Mouse (Mus musculus): ENCODE data around the gene Olfr1053. TPM values are rescaled to one million over a fixed set of nuclear protein-coding genes. Genes with fewer than 3 reads are reported as not detected.
"Not testable (repeated sequence)": the region's sequence is repeated elsewhere in the genome, so short reads cannot be mapped to it uniquely, and the experiment has no call there.

The Olfr1053 gene
- not detected in 2 replicates for polyA plus RNA-seq (2015; fragmentation: Nextera tagmentation; extraction: Ambion mirVana)

- Histone ChIP-seq H3K4me2 (replicated peaks) (no peak within 1 kb of the TSS), H3K4me3 (no peak within 1 kb of the TSS), H3K4me1 (no peaks in the 10 kb centered on the region), H3K27me3 (no peaks in the 10 kb centered on the region), H3K36me3 (no peaks in the 10 kb centered on the region), H3K9ac (no peak within 1 kb of the TSS), H3K9me3 (no peaks in the 10 kb centered on the region), H3K27ac (no peak within 1 kb of the TSS)
- no peak for ATAC-seq (ENCODE audit: low FRiP score, low read depth)
- 63% methylated on average over 3 of the region's 3 CpGs for WGBS
These were observed at the start of gene Olfr1053 for GRCm38 (mm10) chr2:86315184-86315583. Olfr1053 (minus strand) TSS chr2:86315284.

DNA sequence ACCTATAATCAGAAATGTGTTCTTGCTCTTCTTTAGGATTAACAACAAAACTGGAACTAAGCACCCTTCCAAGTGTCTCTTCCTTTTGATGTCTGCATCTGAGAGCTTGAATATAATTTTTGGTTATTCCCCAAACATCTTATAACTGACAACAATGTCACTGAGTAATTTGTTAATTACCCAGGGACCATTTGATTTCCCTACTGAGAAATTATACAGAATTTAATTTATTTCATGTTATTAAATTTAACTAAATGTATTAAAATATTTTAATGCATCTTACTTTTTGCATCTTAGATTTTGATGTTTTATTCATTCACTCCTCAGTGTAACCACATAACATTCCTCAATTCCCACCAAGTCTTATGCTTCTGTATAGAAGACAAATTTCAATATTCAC lies 47.3 kb upstream of the Olfr1053 start, which contains the start of gene Olfr1056:
Gene Olfr1056, minus strand, starts transcription at position 101 of the 400 bp plus-strand sequence.
- no peak for ATAC-seq (ENCODE audit: low FRiP score, low read depth)

GRCm38 (mm10) chr2:86351751-86352150 lies 36.7 kb upstream of the Olfr1053 start:
- H3K4me1 ChIP-seq; ATAC-seq (ENCODE audit: low FRiP score, low read depth); H3K9me3 ChIP-seq; H3K4me3 ChIP-seq; H3K27ac ChIP-seq; H3K36me3 ChIP-seq; H3K9ac ChIP-seq; H3K4me2 ChIP-seq (replicated peaks); H3K27me3 ChIP-seq: not testable (repeated sequence)
- WGBS: 93% methylated on average over 1 of the region's 1 CpGs

More for the DNA sequence above, 47.3 kb upstream of the Olfr1053 start, which contains the start of gene Olfr1056:
- Histone ChIP-seq H3K9me3 (no peaks in the 10 kb centered on the region), H3K9ac (no peak within 1 kb of the TSS), H3K36me3 (no peaks in the 10 kb centered on the region), H3K4me3 (no peak within 1 kb of the TSS), H3K4me2 (replicated peaks) (no peak within 1 kb of the TSS), H3K27me3 (no peaks in the 10 kb centered on the region), H3K4me1 (no peaks in the 10 kb centered on the region), H3K27ac (no peak within 1 kb of the TSS)

DNA sequence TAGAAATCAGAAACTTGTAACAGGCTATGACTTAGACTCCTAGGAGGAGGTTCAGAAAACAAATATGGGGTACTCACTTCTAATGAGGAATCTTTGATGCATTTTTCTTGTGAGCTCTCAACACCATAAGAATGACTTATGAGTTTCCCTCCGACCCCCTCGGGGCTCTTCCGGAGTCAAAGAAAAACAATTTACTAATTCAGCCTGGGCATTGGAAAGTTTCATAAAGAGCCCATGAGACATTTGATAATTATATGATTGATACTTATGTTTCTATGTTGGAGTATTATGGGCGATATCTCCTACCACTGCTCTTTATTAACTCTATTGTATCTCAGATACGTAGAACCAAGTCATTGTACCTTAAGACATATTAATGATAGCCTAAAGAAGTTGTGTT lies 35.1 kb upstream of the Olfr1053 start, which contains the start of gene Olfr1055:
Gene Olfr1055, minus strand, starts transcription at position 101 of the 400 bp plus-strand sequence.
- H3K4me3 ChIP-seq: no peak within 1 kb of the TSS
- no peaks in the 10 kb centered on the region for H3K4me1 ChIP-seq
- H3K4me2 ChIP-seq (replicated peaks): no peak within 1 kb of the TSS
- no peaks in the 10 kb centered on the region for H3K36me3 ChIP-seq
- H3K9me3 ChIP-seq: no peaks in the 10 kb centered on the region
- H3K27ac ChIP-seq: no peak within 1 kb of the TSS
- WGBS: 87% methylated on average over 5 of the region's 5 CpGs
- H3K27me3 ChIP-seq: no peaks in the 10 kb centered on the region
- H3K9ac ChIP-seq: no peak within 1 kb of the TSS
- ATAC-seq (ENCODE audit: low FRiP score, low read depth): no peak

DNA sequence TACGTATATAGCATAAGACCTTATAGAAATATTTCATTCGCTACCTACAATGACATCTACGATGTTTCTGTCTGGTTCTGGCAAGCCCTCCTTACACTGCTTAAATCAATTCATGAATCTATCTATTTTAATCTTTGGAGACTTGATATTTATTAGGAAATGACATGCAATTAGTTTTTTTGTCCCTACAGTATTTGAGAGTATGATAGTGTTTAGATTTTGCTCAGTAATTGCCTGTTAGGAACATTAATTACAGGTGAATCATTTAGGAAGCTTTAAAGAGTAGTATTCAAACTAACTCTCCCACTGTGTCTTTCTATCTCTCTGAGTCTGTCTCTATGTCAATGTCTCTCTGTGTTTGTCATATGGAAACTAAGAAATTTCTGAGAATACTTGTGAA lies 20.2 kb upstream of the Olfr1053 start, which contains the start of gene Olfr1054:
Gene Olfr1054, minus strand, starts transcription at position 101 of the 400 bp plus-strand sequence.
- 88% methylated on average over 3 of the region's 3 CpGs for WGBS
- H3K9ac ChIP-seq: no peak within 1 kb of the TSS
- no peaks in the 10 kb centered on the region for H3K9me3 ChIP-seq
- H3K4me1 ChIP-seq: no peaks in the 10 kb centered on the region
- no peaks in the 10 kb centered on the region for H3K27me3 ChIP-seq
- H3K27ac ChIP-seq: no peak within 1 kb of the TSS
- H3K4me2 ChIP-seq (replicated peaks): no peak within 1 kb of the TSS
- no peak within 1 kb of the TSS for H3K4me3 ChIP-seq
- H3K36me3 ChIP-seq: no peaks in the 10 kb centered on the region
- no peak for ATAC-seq (ENCODE audit: low FRiP score, low read depth)

DNA sequence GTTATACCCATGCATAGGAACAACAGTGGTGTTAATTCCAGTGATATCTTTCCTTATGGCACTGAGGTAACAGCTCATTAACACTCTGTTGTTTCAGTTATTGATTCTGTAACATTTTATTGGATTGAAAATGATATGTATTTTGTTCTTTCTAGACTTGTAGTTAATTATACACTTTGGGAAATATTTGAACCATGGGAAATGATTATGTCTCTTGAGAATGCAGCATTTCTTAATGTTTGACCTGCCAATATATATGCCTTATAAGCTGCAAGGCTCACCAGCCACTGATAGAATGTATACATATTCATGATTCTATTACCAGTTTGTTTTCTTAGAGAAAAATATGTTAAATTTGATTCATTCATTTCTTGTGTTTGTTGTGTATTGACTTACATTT lies 22.9 kb downstream of the Olfr1053 start, which contains the start of gene Olfr1052:
Gene Olfr1052, plus strand, starts transcription at position 301 of the 400 bp plus-strand sequence.
- no peak within 1 kb of the TSS for H3K27ac ChIP-seq
- H3K36me3 ChIP-seq: no peaks in the 10 kb centered on the region
- no peaks in the 10 kb centered on the region for H3K4me1 ChIP-seq
- no peak within 1 kb of the TSS for H3K4me2 ChIP-seq (replicated peaks)
- no peak for ATAC-seq (ENCODE audit: low FRiP score, low read depth)
- H3K9ac ChIP-seq: no peak within 1 kb of the TSS
- H3K9me3 ChIP-seq: no peaks in the 10 kb centered on the region
- H3K4me3 ChIP-seq: no peak within 1 kb of the TSS
- H3K27me3 ChIP-seq: no peaks in the 10 kb centered on the region

- not testable (repeated sequence) for H3K4me3 ChIP-seq; H3K27ac ChIP-seq; H3K27me3 ChIP-seq; H3K9ac ChIP-seq; H3K4me1 ChIP-seq; H3K4me2 ChIP-seq (replicated peaks); H3K9me3 ChIP-seq; H3K36me3 ChIP-seq; ATAC-seq (ENCODE audit: low FRiP score, low read depth)
These were observed 36.1 kb downstream of the Olfr1053 start, which contains the start of gene Olfr1051 for GRCm38 (mm10) chr2:86278988-86279387. Olfr1051 (minus strand) TSS chr2:86279088.

Other genes with a start within 250 kb of the Olfr1053 start
- gene Olfr1036, start 241.3 kb downstream of the Olfr1053 start, polyA plus RNA-seq (2015; fragmentation: Nextera tagmentation; extraction: Ambion mirVana): not detected in 2 replicates
- gene Olfr1037, start 227.9 kb downstream of the Olfr1053 start, polyA plus RNA-seq (2015; fragmentation: Nextera tagmentation; extraction: Ambion mirVana): not detected in 2 replicates
- gene Olfr1039, start 179.4 kb downstream of the Olfr1053 start, polyA plus RNA-seq (2015; fragmentation: Nextera tagmentation; extraction: Ambion mirVana): not detected in 2 replicates
- gene Olfr1040, start 168.6 kb downstream of the Olfr1053 start, polyA plus RNA-seq (2015; fragmentation: Nextera tagmentation; extraction: Ambion mirVana): not detected in 2 replicates
- gene Olfr1042, start 153.4 kb downstream of the Olfr1053 start, polyA plus RNA-seq (2015; fragmentation: Nextera tagmentation; extraction: Ambion mirVana): not detected in 2 replicates
- gene Olfr1043, start 147.8 kb downstream of the Olfr1053 start, polyA plus RNA-seq (2015; fragmentation: Nextera tagmentation; extraction: Ambion mirVana): not detected in 2 replicates
- not detected in 2 replicates for gene Olfr1044, start 137.5 kb downstream of the Olfr1053 start, polyA plus RNA-seq (2015; fragmentation: Nextera tagmentation; extraction: Ambion mirVana)
- gene Olfr52, start 129.6 kb downstream of the Olfr1053 start, polyA plus RNA-seq (2015; fragmentation: Nextera tagmentation; extraction: Ambion mirVana): not detected in 2 replicates
- gene Olfr1045, start 112.3 kb downstream of the Olfr1053 start, polyA plus RNA-seq (2015; fragmentation: Nextera tagmentation; extraction: Ambion mirVana): not detected in 2 replicates
- gene Olfr1046, start 96.0 kb downstream of the Olfr1053 start, polyA plus RNA-seq (2015; fragmentation: Nextera tagmentation; extraction: Ambion mirVana): not detected in 2 replicates
- not detected in 2 replicates for gene Olfr1047, start 83.9 kb downstream of the Olfr1053 start, polyA plus RNA-seq (2015; fragmentation: Nextera tagmentation; extraction: Ambion mirVana)
- not detected in 2 replicates for gene Olfr1048, start 75.0 kb downstream of the Olfr1053 start, polyA plus RNA-seq (2015; fragmentation: Nextera tagmentation; extraction: Ambion mirVana)
- gene Olfr1049, start 57.0 kb downstream of the Olfr1053 start, polyA plus RNA-seq (2015; fragmentation: Nextera tagmentation; extraction: Ambion mirVana): not detected in 2 replicates
- gene Olfr1051, start 36.2 kb downstream of the Olfr1053 start, polyA plus RNA-seq (2015; fragmentation: Nextera tagmentation; extraction: Ambion mirVana): not detected in 2 replicates
- not detected in 2 replicates for gene Olfr1052, start 22.8 kb downstream of the Olfr1053 start, polyA plus RNA-seq (2015; fragmentation: Nextera tagmentation; extraction: Ambion mirVana)
- not detected in 2 replicates for gene Olfr1054, start 20.1 kb upstream of the Olfr1053 start, polyA plus RNA-seq (2015; fragmentation: Nextera tagmentation; extraction: Ambion mirVana)
- not detected in 2 replicates for gene Olfr1055, start 35.0 kb upstream of the Olfr1053 start, polyA plus RNA-seq (2015; fragmentation: Nextera tagmentation; extraction: Ambion mirVana)
- not detected in 2 replicates for gene Olfr1056, start 47.2 kb upstream of the Olfr1053 start, polyA plus RNA-seq (2015; fragmentation: Nextera tagmentation; extraction: Ambion mirVana)
- gene Olfr1057, start 63.1 kb upstream of the Olfr1053 start, polyA plus RNA-seq (2015; fragmentation: Nextera tagmentation; extraction: Ambion mirVana): not detected in 2 replicates
- gene Olfr1058, start 73.3 kb upstream of the Olfr1053 start, polyA plus RNA-seq (2015; fragmentation: Nextera tagmentation; extraction: Ambion mirVana): not detected in 2 replicates
- not detected in 2 replicates for gene Olfr1061, start 98.8 kb upstream of the Olfr1053 start, polyA plus RNA-seq (2015; fragmentation: Nextera tagmentation; extraction: Ambion mirVana)
- gene Olfr1062, start 111.5 kb upstream of the Olfr1053 start, polyA plus RNA-seq (2015; fragmentation: Nextera tagmentation; extraction: Ambion mirVana): not detected in 2 replicates
- not detected in 2 replicates for gene Olfr1065, start 135.3 kb upstream of the Olfr1053 start, polyA plus RNA-seq (2015; fragmentation: Nextera tagmentation; extraction: Ambion mirVana)
- gene Olfr1066, start 141.0 kb upstream of the Olfr1053 start, polyA plus RNA-seq (2015; fragmentation: Nextera tagmentation; extraction: Ambion mirVana): not detected in 2 replicates
- not detected in 2 replicates for gene Olfr228, start 172.1 kb upstream of the Olfr1053 start, polyA plus RNA-seq (2015; fragmentation: Nextera tagmentation; extraction: Ambion mirVana)
- not detected in 2 replicates for gene Olfr1076, start 193.2 kb upstream of the Olfr1053 start, polyA plus RNA-seq (2015; fragmentation: Nextera tagmentation; extraction: Ambion mirVana)
- gene Olfr1079, start 227.2 kb upstream of the Olfr1053 start, polyA plus RNA-seq (2015; fragmentation: Nextera tagmentation; extraction: Ambion mirVana): not detected in 2 replicates
- not detected in 2 replicates for gene Olfr1080, start 243.0 kb upstream of the Olfr1053 start, polyA plus RNA-seq (2015; fragmentation: Nextera tagmentation; extraction: Ambion mirVana)